Mouse (Mus musculus) embryo, embryonic 11.5 days (tissue): ENCODE measurements around the gene Ndst2.
"Not testable (repeated sequence)": the region's sequence is repeated elsewhere in the genome, so short reads cannot be mapped to it uniquely, and the experiment has no call there.

Experiments used
- DNase-seq: peaks from one replicate; pipeline ENCODE4 v3.0.0-alpha.2; 2012; ENCODE audit warnings: low read depth, low spot score

The Ndst2 gene

DNA sequence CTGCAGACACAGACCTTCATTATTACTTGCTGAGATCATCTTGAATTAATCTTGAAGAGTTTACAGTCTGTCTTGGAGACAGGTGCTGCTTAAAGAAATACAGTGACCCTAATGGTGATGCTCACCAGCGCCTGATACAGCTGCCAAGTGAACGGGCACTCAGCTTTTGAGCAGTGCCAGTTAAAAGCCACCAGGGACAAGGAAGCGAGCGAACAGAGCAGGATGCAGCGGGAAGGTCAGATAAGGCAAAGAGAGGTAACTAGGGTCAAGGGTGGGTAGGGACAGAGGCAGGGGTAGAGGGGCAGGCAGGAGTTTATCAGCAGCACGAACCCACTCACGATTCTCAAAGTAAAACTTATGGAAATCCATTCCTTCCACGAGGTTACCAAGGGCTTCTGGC is 4.1 kb upstream of the Ndst2 start:
- DNase-seq, result no peak

DNA sequence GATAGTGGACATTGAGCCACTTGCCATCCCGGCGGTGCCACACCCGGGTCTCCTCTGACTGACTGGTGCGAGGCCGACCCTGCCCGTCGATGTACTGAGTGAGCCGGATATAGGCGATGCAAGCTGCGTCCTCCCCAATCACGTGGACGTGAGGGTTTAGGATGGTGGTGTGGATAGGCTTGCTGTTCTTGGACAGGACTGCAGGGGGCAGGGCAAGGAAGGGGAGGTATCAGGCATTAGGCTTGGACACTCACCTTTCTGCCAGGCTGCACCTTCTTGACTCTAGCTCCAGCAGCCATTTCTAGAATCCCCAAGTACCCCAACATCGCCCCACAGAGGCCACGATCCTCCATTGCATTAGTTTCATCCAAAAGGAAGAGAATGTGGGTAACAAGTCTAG is 2.9 kb upstream of the Ndst2 start:
- DNase-seq, result no peak

DNA sequence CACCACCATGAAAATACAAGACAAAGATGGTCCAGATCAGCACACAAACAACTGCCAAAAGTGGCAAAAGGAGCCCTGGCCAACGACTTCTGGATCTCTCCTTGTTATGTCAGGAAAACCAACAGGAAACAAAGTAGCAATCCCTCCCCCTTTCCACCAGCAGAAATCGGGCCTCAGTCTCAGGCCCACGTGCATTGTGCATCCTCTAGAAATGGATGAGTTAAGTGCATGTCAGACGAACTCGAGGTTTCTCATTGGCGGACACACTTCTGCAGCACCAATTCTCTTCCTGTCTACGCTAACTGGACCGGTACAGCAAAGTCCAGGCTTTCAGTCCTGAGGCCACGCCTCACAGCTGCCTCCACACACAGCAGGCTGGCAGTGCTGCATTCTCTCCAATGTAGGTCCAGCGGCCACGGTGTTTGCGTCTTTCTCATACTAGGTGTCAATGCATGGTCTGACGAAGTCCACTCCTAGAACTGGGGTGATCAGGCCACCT is 1.6 kb upstream of the Ndst2 start:
- DNase-seq, result no peak

DNA sequence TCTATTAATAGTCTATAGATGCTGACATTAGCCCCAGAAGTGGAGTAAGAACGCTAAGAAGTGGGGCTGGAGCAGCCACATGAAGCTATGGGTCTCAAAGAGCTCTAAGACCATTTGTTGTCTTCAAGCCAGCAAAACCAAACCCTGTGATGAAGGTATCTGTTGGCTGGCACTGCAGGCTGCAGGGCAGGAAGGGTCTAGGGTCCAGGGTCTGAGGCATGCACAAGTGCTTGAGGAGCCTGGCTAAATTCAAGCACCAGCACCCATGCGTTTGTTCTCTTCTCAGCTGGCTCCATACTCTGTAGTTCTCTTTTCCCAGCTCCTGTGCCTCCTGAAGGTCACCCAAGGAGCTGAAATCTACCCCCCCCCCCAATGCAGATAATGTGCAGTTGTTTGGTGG is 690 bp upstream of the Ndst2 start:
- DNase-seq, result no peak

DNA sequence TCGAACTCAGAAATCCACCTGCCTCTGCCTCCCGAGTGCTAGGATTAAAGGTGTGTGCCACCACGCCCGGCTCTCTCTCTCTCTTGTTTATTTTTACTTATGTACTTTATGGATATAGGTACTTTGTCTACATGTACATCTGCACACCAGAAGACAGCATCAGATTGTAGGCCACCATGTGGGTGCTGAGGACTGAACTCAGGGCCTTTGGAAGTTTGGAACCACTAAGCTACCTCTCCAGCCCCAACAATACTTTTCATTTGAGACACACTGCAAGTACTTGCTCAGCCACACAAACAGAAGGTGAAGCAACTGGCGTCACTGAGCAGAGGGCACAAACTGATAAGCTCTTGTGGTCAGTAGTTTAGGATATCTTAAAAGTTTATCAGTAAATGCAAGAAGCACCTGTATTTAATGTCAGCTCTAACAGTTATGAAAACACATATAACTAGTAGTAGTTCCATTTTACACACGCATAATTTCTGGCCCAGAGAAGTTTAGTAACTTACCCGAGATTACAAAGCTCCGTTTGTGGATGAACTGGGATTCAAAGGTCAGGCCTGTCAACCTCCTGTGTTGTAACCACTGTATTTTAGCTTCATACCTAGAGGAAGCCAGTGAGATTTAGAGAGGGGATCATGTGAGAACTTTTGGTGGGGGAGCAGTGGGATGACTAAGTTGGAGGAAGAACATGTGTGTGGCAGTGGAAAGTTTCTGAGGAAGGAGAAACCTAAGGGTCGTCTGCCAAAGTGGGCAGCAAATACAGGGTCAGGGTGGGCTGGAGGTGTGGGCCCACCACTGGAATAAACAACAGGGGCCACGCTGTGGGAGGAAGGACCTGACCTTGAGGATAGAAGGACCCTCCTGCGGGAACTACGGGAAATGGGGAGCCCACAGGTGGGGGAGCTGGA is 1.1 kb downstream of the Ndst2 start:
- DNase-seq, result no peak

DNA sequence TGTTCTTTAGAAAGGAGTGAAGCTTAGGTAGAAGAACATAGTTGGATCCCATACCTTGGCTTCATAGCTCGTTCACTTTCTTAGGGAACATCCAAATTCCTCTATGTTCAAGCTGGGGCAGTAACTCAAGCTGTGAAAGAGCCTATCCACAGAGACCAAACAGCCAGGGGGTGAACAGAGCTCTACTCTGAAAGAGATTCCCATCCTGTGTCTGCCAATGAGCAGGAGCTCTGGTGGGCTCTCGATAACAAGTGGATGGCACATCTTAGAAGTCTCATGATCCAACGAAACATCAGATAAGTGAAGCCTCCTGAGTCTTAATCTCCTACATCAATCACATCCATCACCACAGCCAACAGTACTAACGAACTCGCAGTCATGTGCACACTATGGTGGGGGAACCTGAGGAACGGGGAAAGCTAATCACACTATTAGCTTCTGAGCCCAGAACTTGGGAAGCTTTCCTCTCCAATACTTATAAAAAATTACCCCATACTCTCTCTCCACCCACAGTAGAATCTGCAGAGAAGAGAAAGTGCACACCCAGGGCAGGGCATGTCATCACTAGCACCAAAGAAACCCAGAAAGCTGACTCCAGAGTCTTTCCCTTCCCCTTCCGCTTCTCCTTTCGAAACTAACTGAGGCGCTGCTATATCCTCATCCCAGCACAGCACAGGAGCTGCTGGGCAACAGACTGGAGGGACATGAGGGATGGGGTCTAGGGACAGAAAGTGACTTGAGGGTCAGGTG is 3.3 kb downstream of the Ndst2 start:
- DNase-seq, result no peak

DNA sequence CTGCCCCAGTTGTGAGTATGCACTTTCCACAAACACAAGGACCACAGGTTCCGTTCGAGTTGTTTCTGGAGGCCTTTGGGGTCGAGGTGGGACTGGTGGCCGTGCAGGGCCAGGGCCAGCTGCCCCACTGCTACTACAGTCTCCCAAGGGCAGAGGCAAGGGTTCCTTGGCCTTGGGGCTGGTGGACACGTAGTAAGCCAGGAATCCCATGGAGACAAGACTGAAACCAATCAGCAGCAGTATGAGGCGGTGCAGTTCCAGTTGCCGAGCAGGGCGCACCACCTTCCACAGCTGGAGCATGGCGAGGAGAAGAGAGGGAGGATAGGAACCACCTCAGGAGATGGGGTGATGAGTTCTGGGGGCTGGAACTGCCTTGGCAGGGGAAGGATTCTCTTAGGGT is 4.5 kb downstream of the Ndst2 start:
- no peak for DNase-seq

DNA sequence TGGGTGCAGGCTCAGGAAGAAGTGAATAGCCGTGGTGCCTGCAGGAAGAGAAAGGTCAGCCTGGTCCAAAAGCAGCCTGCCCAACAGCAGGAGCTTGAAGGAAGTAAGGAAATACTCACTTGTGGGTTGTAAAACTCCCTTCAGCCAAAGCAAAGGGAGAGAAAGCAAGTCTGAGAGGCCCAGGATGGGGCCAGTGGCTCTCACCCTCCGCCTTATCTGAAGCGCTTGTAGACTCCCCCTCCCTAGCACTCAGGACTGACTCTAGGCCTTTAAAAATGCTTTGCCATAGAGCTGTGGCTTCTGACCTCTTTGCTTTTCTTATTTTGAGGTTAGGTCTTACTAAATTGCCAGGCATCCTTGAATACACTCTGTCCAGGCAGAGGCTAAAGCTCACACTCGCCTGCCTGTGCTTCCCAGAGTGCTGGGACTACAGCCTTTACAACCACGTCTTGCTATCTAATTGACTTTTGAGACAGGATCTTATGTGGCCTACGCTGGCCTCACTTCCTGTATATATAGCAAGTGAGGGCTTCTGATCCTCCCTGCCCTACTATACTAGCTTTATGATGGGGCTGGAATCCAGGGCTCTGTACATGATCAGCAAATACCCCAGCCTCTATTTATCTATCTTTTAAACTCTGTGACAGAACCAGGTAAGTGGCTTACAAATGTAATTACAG is 8.6 kb downstream of the Ndst2 start:
- no peak for DNase-seq

DNA sequence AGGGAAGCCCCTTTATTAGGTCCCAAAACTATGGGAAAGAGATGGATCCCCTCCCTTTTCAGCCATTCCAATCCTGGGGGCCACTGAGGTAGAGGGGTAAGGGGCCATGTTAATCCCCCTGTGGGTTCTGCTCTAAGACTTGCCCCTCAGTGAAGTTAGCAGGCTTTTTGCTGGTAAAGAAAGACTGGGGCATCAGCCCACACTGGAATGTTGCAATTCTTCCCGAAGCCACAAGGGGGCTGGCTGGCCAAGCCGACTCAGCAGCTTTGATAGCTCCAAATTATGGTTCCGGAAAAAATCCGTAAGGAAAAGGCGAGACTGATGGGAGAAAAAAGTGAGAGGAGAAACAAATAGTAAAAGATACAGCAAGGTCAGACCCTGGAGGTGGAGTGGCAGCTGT is 10.3 kb downstream of the Ndst2 start:
- no peak for DNase-seq

DNA sequence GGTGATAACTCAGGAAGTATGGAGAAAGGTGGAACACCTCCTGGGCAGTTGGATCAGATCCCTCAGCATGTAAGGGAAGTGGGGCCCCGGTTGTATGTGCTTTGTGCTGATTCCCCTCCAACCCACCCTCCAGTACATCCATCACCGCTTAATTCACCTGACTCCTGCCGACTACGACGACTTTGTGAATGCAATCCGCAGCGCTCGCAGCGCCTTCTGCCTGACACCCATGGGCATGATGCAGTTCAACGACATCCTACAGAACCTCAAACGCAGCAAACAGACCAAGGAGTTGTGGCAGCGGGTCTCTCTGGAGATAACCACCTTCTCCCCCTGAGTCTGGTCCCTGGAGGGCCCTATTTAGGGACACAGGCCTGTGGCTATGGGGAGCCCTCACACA is 11.4 kb downstream of the Ndst2 start:
- no peak for DNase-seq

DNA sequence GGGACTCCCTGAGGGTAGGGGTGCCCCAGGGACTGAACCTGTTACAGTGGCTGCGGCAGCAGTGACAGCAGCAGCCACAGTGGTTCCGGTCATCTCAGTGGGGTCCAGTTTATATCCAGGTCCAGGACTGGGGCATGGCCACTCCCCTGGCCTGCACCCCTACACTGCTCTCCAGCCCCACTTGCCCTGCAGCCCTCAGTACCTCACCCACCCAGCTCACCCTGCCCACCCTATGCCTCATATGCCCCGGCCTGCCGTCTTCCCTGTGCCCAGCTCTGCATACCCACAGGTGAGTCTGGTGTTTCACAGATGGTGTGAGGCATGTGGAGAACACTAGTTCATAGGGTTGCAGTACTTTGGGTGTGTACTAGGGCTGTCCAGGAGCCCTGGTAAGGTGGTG is 13.0 kb downstream of the Ndst2 start:
- no peak for DNase-seq

DNA sequence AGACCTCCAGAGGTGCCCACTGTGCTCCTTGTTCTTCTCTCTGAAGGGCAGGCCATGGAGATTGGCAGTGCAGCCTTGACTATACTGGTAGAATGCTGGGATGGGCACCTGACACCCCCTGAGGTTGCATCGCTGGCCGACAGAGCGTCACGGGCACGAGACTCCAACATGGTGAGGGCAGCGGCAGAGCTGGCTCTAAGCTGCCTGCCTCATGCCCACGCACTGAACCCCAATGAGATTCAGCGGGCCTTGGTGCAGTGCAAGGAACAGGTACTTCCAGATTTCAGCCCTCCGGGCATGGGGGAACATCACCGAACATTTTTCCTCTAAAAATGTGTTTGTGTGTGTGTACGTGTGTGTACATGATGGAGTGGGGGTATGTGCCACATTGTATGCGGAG is 14.6 kb downstream of the Ndst2 start:
- DNase-seq, result no peak

DNA sequence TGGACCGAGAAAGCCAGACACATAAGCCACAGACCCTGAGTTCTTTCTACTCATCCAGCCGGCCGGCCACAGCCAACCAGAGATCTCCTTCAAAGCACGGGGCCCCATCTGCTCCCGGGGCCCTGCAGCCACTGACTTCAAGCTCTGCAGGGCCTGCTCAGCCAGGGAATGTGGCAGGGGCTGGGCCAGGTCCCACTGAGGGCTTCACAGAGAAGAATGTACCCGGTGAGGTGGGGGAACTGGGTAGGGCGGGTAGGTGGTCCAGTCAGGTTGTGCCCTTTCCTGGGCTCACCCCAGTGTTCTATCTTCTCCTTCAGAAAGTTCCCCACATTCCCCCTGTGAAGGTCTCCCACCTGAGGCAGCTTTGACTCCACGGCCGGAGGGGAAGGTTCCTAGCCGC is 15.9 kb downstream of the Ndst2 start:
- no peak for DNase-seq

DNA sequence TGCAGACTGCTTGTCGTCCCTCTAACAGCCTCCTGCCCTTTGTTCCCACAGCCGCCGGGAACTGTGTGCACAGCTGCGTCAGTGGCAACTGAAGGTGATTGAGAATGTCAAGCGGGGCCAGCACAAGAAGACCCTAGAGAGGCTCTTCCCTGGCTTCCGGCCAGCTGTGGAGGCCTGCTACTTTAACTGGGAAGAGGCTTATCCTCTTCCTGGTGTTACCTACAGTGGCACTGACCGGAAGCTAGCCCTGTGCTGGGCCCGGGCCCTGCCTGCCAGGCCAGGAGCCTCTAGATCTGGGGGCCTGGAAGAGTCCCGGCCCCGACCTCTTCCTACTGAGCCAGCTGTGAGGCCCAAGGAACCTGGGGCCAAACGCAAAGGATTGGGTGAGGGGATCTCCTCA is 20.5 kb downstream of the Ndst2 start:
- no peak for DNase-seq

DNA sequence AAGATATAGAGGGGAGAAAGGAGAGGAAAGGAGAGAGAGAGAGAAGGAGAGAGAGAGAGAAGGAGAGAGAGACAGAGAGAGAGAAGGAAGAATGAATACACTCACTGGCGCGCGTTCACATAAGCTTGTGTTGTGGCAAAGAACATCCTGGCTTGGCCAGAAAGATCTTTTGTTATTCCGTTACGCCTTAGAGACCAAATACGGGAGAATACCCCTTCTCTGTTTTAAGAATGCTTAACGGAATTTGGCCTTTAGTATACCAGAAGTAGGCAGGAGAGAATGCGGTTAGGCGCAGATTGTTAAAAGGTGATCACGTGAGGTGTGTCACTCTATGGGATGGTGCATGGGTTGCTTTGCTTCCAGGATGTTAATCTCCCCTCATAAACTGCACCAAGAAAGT is 26.1 kb downstream of the Ndst2 start:
- DNase-seq, result no peak

DNA sequence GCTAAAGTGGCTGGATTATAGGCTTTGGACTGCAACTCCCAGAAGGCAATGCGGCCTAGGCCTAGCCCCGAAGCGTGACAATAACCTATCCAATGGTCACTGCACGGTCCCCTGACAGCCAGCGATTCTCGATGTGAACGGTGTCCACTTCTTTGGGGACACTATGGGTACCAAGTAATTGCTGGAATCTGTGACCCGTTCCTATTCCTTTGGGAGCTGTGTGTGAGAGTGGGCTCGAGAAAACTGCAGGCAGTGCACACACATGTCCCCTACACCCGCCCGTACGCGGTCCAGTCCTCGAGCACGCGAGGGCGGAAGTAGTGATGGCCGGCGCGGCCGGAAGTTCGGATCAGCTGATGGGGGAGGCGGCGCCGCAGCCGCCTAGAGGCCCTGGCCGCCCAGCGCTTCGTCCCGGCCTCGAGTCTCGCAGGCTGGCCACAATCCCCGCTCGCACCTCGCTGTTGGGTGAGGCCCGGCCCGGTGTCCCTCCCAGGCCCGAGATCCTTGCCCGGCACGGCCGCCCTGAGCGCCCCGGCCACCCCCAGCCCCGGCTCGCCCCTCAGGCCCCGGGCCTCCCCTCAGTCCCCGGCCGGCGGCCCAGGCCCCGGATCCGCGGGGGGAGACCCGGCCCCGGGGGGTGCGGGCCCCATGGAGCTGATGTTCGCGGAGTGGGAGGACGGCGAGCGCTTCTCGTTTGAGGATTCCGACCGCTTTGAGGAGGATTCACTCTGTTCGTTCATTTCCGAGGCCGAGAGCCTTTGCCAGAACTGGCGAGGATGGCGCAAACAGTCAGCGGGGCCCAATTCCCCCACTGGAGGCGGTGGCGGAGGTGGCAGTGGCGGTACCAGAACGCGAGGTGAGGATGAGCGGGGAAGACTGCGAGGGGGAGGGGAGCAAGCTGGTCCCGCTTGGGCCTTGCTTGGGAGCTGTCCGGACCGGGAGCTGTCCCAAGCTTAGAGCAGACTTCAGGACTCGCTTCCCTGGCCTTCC is 26.9 kb downstream of the Ndst2 start, which contains the start of gene Zswim8:
Zswim8 (plus strand) TSS at position 352 of the 990 bp plus-strand sequence.
- DNase-seq, result peak; percentile 78

DNA sequence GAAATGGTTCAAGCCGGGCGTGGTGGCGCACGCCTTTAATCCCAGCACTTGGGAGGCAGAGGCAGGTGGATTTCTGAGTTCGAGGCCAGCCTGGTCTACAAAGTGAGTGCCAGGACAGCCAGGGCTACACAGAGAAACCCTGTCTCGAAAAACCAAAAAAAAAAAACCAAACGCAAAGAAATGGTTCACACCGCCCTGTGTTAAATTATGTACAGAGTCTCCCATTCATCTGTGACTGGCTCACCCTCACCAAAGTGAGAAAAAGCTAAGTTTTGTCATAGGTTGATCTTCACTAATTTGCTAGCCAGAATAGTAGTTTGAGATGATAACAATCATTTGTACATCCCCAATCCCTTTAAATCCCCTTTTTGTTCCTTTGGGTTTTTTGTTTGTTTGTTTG is 30.9 kb downstream of the Ndst2 start:
- DNase-seq, result not testable (repeated sequence)

DNA sequence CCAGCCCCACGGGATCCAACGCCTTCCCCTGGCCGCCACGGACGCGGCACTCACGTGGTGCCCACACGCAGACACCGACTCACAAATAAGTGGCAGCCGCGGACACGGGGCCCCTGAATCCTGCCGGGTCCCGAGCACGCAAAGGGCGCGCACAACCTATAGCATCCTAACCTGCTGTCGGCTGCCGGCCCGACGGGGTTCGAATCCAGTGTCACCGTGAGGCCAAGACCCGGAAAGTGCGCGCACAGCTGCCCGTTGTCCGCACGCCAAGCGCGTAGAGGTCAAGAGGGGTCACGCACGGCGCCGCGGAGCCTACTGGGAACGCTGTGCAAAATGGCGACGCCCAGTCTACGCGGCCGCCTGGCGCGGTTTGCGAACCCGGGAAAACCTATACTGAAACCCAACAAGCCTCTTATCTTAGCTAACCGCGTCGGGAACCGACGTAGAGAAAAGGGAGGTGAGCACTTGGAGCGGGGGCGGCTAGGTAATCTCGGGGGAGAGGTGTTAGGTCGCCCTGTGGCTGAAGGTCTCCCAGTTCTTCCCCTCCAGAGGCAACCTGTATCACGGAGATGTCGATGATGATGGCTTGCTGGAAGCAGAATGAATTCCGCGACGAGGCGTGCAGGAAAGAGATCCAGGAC is 31.5 kb downstream of the Ndst2 start, which contains the start of gene Chchd1:
Chchd1 (plus strand) TSS at position 266 of the 641 bp plus-strand sequence.
- DNase-seq, result peak; percentile 85

DNA sequence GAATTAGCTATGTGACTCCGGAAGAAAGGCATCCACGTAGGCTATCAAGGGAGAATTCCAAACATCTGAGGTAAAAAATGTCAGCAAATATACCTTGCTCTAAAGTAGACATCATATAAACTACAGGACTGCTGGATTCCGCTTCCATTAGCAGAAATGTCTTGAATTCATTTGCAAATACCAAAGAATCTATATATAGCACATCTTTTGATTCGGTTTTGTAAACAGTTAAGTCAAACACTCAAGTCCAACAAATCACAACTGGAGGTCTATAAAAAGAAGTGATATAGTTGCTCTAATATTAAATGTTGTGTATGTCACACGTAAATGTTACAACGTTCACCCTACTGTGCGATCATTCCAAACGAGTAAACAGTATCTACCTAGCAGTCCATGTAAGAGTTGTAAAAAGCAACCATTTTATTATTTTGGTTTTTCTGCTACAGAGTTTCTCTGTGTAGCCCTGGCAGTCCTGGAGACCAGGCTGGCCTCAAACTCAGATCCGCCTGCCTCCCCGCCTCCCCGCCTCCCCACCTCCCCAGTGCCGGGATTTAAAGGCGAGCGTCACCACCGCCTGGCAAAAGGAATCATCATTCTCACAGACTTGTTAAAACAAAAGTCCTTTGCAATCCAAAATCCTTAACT is 32.1 kb downstream of the Ndst2 start:
- no peak for DNase-seq

DNA sequence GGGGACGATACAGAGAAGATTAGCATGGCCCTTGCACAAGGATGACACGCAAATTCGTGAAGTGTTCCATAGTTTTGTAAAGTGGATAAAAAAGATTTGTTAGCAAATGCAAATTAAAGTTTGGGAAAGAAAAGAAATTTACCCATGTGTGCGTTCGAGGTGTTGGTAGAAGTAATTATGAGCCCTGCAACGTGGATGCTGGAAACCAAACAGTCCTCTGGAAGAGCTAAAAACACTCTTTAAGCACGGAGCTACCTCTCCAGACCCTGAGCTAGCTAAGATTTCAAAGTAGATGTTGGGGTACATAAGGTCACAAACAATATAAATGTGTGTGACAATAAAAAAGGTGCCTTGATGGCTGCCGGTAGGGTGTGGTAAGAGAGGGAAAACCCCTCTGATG is 32.8 kb downstream of the Ndst2 start:
- DNase-seq, result no peak
